Mouse (Mus musculus) naive thymus-derived CD4-positive, alpha-beta T cell, adult 5 months (primary cell): ENCODE measurements around the gene Acin1. TPM values are rescaled to one million over a fixed set of nuclear protein-coding genes. Genes with fewer than 3 reads are reported as not detected.

Experiments
- polyA plus RNA-seq: library from polyadenylated mRNA; unstranded; fragments of 100-300 nt; shearing (Covaris generic); gene quantifications from one replicate; pipeline ENCODE4 v1.2.1, GENCODE M21; 2017

Gene Acin1
- 153 TPM for polyA plus RNA-seq

GRCm38 (mm10) chr14:54686522-54687143 is at the start of gene Acin1:
TSS of gene Acin1 (minus strand) at chr14:54686931.

GRCm38 (mm10) chr14:54712074-54712473 is 25.3 kb upstream of the Acin1 start, which contains the start of gene Cebpe:
TSS of gene Cebpe (minus strand) at chr14:54712174.

GRCm38 (mm10) chr14:54698733-54699132 is 12.0 kb upstream of the Acin1 start, which contains the start of gene Gm29776:
TSS of gene Gm29776 (minus strand) at chr14:54698833.

GRCm38 (mm10) chr14:54686063-54686521 is 639 bp downstream of the Acin1 start, which contains the start of gene 1700123O20Rik:
TSS of gene 1700123O20Rik (plus strand) at chr14:54686216.

GRCm38 (mm10) chr14:54641305-54641969 is 45.3 kb downstream of the Acin1 start, which contains the start of gene Cdh24:
TSS of gene Cdh24 (minus strand) at chr14:54641364.

GRCm38 (mm10) chr14:54640946-54641304 is 45.8 kb downstream of the Acin1 start, which contains the start of gene Gm17606:
TSS of gene Gm17606 (plus strand) at chr14:54640952.

GRCm38 (mm10) chr14:54621133-54621532 is 65.6 kb downstream of the Acin1 start, which contains the start of gene Psmb11:
TSS of gene Psmb11 (plus strand) at chr14:54621433.

GRCm38 (mm10) chr14:54617897-54618365 is 68.8 kb downstream of the Acin1 start, which contains the start of gene Psmb5:
TSS of gene Psmb5 (minus strand) at chr14:54618022.

GRCm38 (mm10) chr14:54605752-54606321 is 80.9 kb downstream of the Acin1 start, which contains the start of gene 4931414P19Rik:
TSS of gene 4931414P19Rik (minus strand) at chr14:54605993.

Other genes with a start within 250 kb of the Acin1 start
- gene Lrp10, start 222.8 kb downstream of the Acin1 start, polyA plus RNA-seq, result 182 TPM
- not detected for gene Rem2, start 210.8 kb downstream of the Acin1 start, polyA plus RNA-seq
- 32.4 TPM for gene Prmt5, start 169.4 kb downstream of the Acin1 start, polyA plus RNA-seq
- 23.9 TPM for gene Haus4, start 132.3 kb downstream of the Acin1 start, polyA plus RNA-seq
- not detected for gene Ajuba, start 109.4 kb downstream of the Acin1 start, polyA plus RNA-seq
- gene 4931414P19Rik, start 80.9 kb downstream of the Acin1 start, polyA plus RNA-seq, result 0.90 TPM
- gene Psmb5, start 68.9 kb downstream of the Acin1 start, polyA plus RNA-seq, result 122 TPM
- 0.07 TPM for gene Psmb11, start 65.5 kb downstream of the Acin1 start, polyA plus RNA-seq
- gene Gm17606, start 46.0 kb downstream of the Acin1 start, polyA plus RNA-seq, result not detected
- 3.2 TPM for gene Cdh24, start 45.6 kb downstream of the Acin1 start, polyA plus RNA-seq
- 72.4 TPM for gene 1700123O20Rik, start 715 bp downstream of the Acin1 start, polyA plus RNA-seq
- not detected for gene Gm29776, start 11.9 kb upstream of the Acin1 start, polyA plus RNA-seq
- gene Cebpe, start 25.2 kb upstream of the Acin1 start, polyA plus RNA-seq, result not detected
- gene Slc7a8, start 95.0 kb upstream of the Acin1 start, polyA plus RNA-seq, result not detected
- not detected for gene Rnf212b, start 127.2 kb upstream of the Acin1 start, polyA plus RNA-seq
- gene Homez, start 184.0 kb upstream of the Acin1 start, polyA plus RNA-seq, result 3.7 TPM
- 2.7 TPM for gene Ppp1r3e, start 190.6 kb upstream of the Acin1 start, polyA plus RNA-seq
- gene Bcl2l2, start 196.4 kb upstream of the Acin1 start, polyA plus RNA-seq, result 0.25 TPM
- not detected for gene Gm20521, start 196.5 kb upstream of the Acin1 start, polyA plus RNA-seq
- gene Pabpn1, start 205.6 kb upstream of the Acin1 start, polyA plus RNA-seq, result 229 TPM
- gene Slc22a17, start 226.2 kb upstream of the Acin1 start, polyA plus RNA-seq, result 2.7 TPM
- gene Efs, start 239.2 kb upstream of the Acin1 start, polyA plus RNA-seq, result not detected
- not detected for gene Il25, start 245.8 kb upstream of the Acin1 start, polyA plus RNA-seq
- gene Cmtm5, start 249.3 kb upstream of the Acin1 start, polyA plus RNA-seq, result not detected